Mouse (Mus musculus): Measurements from ENCODE around the gene Myo9b.
A peak's percentile ranks its signal among the peaks of the same experiment; 100 is the strongest.

The Myo9b gene

GRCm38 (mm10) chr8:71385212-71385835, 112.8 kb downstream of the Myo9b start:
- DNase-seq (ENCODE audit: low spot score) = no peak

DNA sequence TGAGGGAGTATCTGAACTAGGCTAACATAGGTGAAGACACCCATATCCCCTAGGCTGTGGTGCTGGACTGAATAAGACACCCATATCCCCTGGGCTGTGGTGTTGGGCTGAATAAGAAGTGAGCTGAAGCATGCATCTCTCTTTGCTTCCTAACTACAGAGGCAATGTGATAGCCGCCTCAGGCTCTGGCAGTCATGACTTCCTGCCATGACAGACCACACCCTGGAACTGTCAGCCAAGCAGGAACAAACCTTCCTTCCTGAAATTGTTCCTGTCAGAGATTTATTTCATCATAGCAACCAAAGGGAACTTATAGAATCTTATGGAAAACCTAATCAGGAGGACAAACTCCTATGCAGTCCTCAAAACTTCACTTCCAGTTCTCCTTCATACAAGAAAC, 115.8 kb downstream of the Myo9b start:
- no peak for DNase-seq (ENCODE audit: low spot score)

- DNase-seq (ENCODE audit: low spot score) = no peak
Measured at GRCm38 (mm10) chr8:71391696-71392095, 119.2 kb downstream of the Myo9b start.

GRCm38 (mm10) chr8:71392391-71392790, 119.9 kb downstream of the Myo9b start:
- DNase-seq (ENCODE audit: low spot score) = no peak

DNA sequence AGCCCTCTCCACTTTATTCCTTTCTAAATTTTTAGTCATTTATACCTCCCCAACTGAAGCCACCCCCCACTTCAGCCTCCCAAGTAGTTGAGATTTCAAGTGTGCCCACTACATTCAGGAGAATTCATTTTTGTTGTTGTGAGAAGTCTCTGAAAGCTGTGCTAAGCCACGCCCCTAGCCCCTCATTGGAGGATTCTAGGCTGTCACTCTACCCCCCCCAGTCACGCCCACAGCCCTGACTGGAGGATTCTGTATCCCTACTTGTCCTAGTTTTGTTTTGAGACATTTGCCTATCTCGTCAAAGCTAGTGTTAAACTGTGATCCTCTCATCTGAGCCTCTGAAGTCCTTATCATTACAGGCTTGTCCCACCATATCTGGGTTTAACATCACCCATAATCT, 120.4 kb downstream of the Myo9b start:
- DNase-seq (ENCODE audit: low spot score) = no peak

DNA sequence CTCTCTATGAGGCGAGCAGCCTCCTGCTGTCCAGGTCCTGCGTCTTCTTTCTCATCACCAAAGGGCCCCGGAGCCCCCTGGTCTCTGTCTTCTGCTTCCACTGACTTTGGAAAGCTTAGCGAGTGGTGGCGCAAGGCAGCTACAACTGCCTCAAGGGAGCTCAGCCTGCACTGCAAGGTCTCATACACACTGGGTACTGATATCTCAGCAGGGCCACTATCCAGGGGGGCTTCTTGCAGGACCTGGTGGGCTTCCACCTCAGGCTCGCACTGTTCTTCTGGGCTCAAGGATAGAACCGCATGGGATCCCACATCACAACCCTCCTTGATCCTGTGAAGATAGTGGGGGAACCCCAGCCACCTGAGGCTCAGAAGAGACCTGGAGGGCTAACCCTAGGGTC, 122.0 kb downstream of the Myo9b start:
- no peak for DNase-seq (ENCODE audit: low spot score)

DNA sequence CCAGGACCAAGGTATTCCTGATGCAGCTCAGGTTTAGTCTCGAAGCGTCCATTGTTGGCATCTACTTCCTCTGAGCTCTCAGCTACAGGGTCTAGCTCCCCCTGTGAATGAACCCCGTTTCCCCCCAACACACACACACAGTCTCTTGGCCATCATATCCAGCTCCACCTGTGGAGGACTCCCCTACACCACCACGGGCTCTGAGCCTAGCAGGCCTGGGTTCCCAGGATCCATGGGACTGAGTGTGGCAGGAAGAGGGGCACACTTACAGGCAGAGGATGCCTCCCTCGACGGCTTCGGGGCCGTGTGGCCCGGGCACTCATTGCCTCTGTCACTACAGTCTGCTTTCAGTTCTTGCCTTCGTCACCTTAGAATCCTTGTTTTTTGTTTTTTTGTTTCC, 122.6 kb downstream of the Myo9b start:
- no peak for DNase-seq (ENCODE audit: low spot score)

- DNase-seq (ENCODE audit: low spot score) = no peak
Measured at GRCm38 (mm10) chr8:71395629-71396028, 123.1 kb downstream of the Myo9b start, which contains the start of gene Ushbp1. TSS of gene Ushbp1 (minus strand) at chr8:71395802.

- DNase-seq (ENCODE audit: low spot score) = peak; percentile 62
Measured at GRCm38 (mm10) chr8:71396639-71397305, 124.3 kb downstream of the Myo9b start, which contains the start of gene Babam1. TSS of gene Babam1 (plus strand) at chr8:71396861.

GRCm38 (mm10) chr8:71397701-71398100, 125.2 kb downstream of the Myo9b start:
- DNase-seq (ENCODE audit: low spot score) = no peak

GRCm38 (mm10) chr8:71400826-71401225, 128.3 kb downstream of the Myo9b start:
- DNase-seq (ENCODE audit: low spot score) = no peak

GRCm38 (mm10) chr8:71401454-71401853, 128.9 kb downstream of the Myo9b start:
- DNase-seq (ENCODE audit: low spot score) = no peak

GRCm38 (mm10) chr8:71402446-71402964, 130.0 kb downstream of the Myo9b start:
- DNase-seq (ENCODE audit: low spot score) = no peak

- no peak for DNase-seq (ENCODE audit: low spot score)
Measured at GRCm38 (mm10) chr8:71403107-71403885, 130.8 kb downstream of the Myo9b start.

DNA sequence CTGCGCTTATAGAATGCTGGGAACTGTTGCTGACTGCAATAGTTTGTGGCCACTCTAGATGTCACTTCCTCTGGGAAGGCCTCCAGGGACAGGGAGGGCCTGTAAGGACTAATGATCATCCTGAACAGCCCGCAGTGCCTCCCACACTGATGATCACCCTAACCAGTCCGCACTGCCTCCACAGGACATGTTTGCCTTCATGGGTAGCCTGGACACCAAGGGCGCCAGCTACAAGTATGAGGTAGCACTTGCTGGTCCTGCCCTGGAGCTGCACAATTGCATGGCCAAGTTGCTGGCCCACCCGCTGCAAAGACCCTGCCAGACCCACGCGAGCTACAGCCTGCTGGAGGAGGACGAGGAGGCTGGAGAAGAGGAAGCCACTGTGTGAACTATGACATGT, 131.5 kb downstream of the Myo9b start:
- DNase-seq (ENCODE audit: low spot score) = no peak

DNA sequence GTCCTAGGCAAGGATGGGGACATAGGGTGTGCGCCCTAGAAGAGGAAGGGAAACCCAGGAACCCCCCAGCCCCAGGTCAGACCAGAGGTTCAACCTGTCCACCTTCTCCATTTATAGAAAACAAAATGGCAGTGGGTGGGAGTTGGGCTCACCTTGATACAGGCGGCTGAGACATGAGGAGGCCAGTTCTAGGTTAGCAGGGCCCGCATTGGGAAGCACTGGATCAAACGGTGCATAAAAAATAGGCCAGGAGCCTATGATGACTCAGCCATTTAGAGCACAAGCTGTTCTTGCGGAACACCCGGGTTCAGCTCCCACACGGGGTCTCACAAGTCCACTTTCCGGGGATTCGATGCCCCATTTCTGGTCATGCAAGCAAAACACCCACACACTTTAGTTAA, 132.4 kb downstream of the Myo9b start:
- no peak for DNase-seq (ENCODE audit: low spot score)

DNA sequence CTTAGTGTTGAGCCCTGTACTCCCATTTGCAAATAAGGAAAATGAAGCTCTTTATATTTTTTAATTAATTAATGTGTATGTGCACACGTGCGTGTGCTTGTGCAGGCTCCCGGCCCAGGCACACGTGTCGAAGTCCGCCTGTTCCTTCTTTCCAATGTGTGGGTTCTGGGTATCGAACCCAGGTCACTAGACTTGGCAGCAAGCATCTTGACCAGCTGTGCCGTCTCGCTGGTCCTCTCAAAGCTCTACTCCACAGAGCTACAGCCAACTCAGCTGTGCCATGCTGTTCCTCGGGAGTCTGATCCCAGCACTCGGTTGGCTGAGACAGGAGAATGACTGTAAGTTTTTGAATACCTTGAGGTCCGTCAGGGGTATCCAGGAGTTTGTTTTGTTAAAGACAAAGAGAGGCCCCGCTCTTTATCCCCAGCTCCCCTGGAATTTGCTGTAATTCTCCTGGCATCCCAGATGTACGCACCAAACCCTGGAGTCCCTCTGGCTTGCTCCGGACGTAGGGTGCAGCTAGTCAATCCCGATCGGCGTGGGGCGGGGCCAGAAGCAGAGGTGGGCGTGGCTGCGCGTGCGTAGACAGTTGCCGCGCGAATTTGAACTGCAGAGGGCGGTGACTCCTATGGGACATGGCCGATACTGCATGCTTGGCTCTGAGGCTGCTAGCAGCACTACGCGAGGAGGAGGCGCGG, 133.0 kb downstream of the Myo9b start, which contains the start of gene Ankle1:
Ankle1 (plus strand) TSS at position 610 of the 698 bp plus-strand sequence.
- DNase-seq (ENCODE audit: low spot score) = peak; percentile 97

GRCm38 (mm10) chr8:71406099-71407015, 133.8 kb downstream of the Myo9b start:
- no peak for DNase-seq (ENCODE audit: low spot score)

DNA sequence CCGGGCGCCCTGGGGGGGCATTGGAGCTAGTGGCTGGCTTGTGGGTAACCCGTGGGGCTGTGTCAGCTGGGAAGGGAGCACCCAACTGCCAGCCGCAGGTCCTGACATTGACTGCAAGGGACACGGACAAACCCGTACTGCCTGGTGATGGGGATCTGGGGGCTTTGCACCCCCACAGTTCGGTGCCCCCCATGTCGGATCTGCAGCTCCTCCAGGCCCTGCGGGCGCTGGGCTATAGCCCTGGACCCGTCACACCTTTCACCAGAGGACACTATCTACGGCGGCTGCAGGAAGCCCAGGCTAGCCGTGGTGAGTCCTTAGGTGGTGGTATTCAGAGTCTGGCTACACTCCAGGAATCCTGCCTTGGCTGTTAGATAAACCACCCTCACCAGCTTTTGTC, 134.9 kb downstream of the Myo9b start:
- DNase-seq (ENCODE audit: low spot score) = no peak

DNA sequence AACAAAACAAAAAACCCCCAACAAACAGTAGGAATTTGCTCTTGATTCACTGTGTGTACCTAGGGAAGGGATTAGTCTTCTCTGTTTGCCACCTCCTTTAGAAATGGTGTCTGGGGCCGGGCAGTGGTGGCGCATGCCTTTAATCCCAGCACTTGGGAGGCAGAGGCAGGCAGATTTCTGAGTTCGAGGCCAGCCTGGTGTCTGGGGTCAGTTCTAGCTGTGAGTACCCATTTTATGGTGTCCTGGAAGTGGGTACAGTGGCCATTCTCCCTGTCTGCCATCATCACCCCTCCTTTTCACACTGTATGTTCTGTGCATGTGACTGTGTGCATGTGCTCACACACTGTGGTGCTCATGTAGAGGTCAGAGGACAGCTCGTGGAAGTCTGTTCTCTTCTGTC, 135.7 kb downstream of the Myo9b start:
- no peak for DNase-seq (ENCODE audit: low spot score)
